Mouse (Mus musculus) neural tube, embryonic 13.5 days (tissue): ENCODE measurements around the gene Cd244a. TPM values are rescaled to one million over a fixed set of nuclear protein-coding genes. Genes with fewer than 3 reads are reported as not detected.

Experiments used
- ATAC-seq: fragments of 200-750 bp; cut with Nextera tagmentation; 2 replicates; pipeline ENCODE4 v1.8.0; 2017; ENCODE audit warnings: low read depth, mild to moderate bottlenecking, moderate TSS enrichment, moderate library complexity
- H3K27ac ChIP-seq: fragments of 300-500 bp; sonication (generic); replicated peaks from 2 replicates; pipeline ENCODE4 v1.5.1; 2015; ENCODE audit warnings: moderate library complexity, mild to moderate bottlenecking, inconsistent platforms
- H3K27me3 ChIP-seq: fragments of 300-500 bp; sonication (generic); 2 replicates; pipeline ENCODE4 v1.6.1; 2015; ENCODE audit warnings: mild to moderate bottlenecking, inconsistent platforms
- H3K36me3 ChIP-seq: fragments of 300-500 bp; sonication (generic); 2 replicates; pipeline ENCODE4 v1.6.1; 2015; ENCODE audit warnings: mild to moderate bottlenecking, inconsistent platforms
- H3K4me1 ChIP-seq: fragments of 300-500 bp; sonication (generic); replicated peaks from 2 replicates; pipeline ENCODE4 v1.6.1; 2015; ENCODE audit warnings: inconsistent platforms
- H3K4me2 ChIP-seq: fragments of 300-500 bp; sonication (generic); 2 replicates; pipeline ENCODE4 v1.6.1; 2015; ENCODE audit warnings: inconsistent platforms, mild to moderate bottlenecking, moderate library complexity
- H3K4me3 ChIP-seq: fragments of 300-500 bp; sonication (generic); 2 replicates; pipeline ENCODE4 v1.5.1; 2015; ENCODE audit warnings: mild to moderate bottlenecking, inconsistent platforms
- H3K9ac ChIP-seq: fragments of 300-500 bp; sonication (generic); 2 replicates; pipeline ENCODE4 v1.6.1; 2015; ENCODE audit warnings: moderate library complexity, mild to moderate bottlenecking, inconsistent platforms
- H3K9me3 ChIP-seq: fragments of 300-500 bp; sonication (generic); 2 replicates; pipeline ENCODE4 v1.6.1; 2016; ENCODE audit warnings: inconsistent platforms
- WGBS: fragments of 180-500 bp; shearing (Covaris S2); methylation state at CpG from one replicate; pipeline ENCODE4 v1.1.7; 2015; 5-methylcytosine and 5-hydroxymethylcytosine counted together
- polyA plus RNA-seq: library from polyadenylated mRNA; unstranded; fragments of >200 nt; fragmentation: Nextera tagmentation; extraction: Ambion mirVana; gene quantifications from 2 replicates; pipeline ENCODE4 v1.2.1, GENCODE M21; 2015

Cd244a gene
- polyA plus RNA-seq, 1 experiment from 2014 or later, result not detected

DNA sequence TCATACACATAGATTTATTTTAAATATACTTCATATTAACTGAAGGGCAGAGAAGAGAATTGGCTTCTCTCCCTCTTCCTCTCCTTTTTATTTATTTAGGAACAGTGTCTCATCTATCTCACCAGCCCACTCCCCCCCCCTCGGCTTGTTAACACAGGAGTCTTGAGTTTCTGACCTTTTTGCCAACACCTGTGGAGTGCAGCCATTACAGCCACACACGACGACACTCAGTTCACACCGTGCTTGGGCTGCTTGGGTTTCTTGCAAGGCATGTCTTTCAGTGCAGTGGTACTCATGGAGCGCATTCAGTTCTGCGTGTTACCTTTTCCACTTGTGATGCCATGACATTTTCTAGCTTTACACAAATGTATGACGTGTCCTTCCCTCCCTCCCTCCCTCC, 71.0 kb downstream of the Cd244a start:
- Histone ChIP-seq H3K9me3 (no peaks in the 10 kb centered on the region), H3K4me2 (no peak overlapping the region), H3K9ac (no peak overlapping the region), H3K27ac (no peak overlapping the region), H3K36me3 (no peaks in the 10 kb centered on the region), H3K27me3 (no peaks in the 10 kb centered on the region), H3K4me3 (no peak overlapping the region), H3K4me1 (no peaks in the 10 kb centered on the region)
- ATAC-seq, result no peak
- WGBS, result 82% methylated on average over 7 of the region's 7 CpGs

- no peaks in the 10 kb centered on the region for H3K27me3 ChIP-seq
- WGBS, result 89% methylated on average over 4 of the region's 4 CpGs
- no peaks in the 10 kb centered on the region for H3K9me3 ChIP-seq
- H3K4me2 ChIP-seq, result no peak overlapping the region
- no peak overlapping the region for H3K9ac ChIP-seq
- no peaks in the 10 kb centered on the region for H3K36me3 ChIP-seq
- H3K4me1 ChIP-seq, result no peaks in the 10 kb centered on the region
- ATAC-seq, result no peak
- no peak overlapping the region for H3K27ac ChIP-seq
- no peak overlapping the region for H3K4me3 ChIP-seq
Measured at GRCm38 (mm10) chr1:171630912-171631311, 71.9 kb downstream of the Cd244a start.

- Histone ChIP-seq H3K36me3 (no peaks in the 10 kb centered on the region), H3K9me3 (no peaks in the 10 kb centered on the region), H3K4me3 (no peak overlapping the region), H3K9ac (no peak overlapping the region), H3K27ac (no peak overlapping the region), H3K4me1 (no peaks in the 10 kb centered on the region), H3K4me2 (no peak overlapping the region), H3K27me3 (no peaks in the 10 kb centered on the region)
- no peak for ATAC-seq
- 76% methylated on average over 2 of the region's 2 CpGs for WGBS
Measured at GRCm38 (mm10) chr1:171631447-171631846, 72.5 kb downstream of the Cd244a start.

DNA sequence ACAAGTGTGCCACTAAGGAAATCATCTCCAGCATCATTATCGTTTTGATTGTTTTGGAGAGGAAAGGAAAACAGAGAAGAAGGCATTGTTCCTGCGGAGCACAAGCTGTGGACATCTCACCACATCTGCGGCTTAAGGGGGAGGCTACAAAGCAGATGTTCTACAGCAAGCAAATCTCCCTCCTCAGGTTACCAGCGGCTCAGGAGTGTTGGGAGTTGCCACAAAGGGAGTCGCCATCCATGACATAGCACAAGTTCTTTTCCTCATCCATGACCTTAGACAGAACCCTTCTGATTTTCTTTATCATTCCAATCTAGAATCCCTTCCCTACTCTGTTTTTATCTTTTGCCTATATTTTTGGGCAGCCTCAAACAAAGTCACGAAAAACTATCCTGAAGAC, 76.7 kb downstream of the Cd244a start:
- Histone ChIP-seq H3K4me3 (no peak overlapping the region), H3K27ac (no peak overlapping the region), H3K27me3 (no peaks in the 10 kb centered on the region), H3K4me1 (no peaks in the 10 kb centered on the region), H3K9me3 (no peaks in the 10 kb centered on the region), H3K9ac (no peak overlapping the region), H3K36me3 (no peaks in the 10 kb centered on the region), H3K4me2 (no peak overlapping the region)
- no peak for ATAC-seq
- 75% methylated on average over 6 of the region's 6 CpGs for WGBS

DNA sequence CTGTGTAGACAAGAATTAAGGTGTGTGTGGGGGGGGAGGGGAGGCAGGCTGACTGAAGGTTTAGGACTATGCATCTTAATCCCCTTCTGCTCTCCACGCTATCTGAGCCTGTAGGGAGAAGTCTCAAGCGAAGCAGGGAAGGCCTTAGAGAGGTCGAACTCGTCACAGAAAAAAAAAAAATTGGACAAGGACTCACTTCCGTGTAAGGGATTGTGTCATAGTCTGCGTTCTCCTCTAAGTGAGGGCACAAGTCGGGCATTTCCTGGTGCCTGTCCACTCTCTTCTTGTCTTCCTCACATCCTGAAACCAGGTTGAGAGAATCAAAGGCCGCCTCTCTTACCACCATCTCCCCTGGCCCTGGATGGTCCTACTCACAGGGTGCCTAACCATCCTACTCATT, 78.1 kb downstream of the Cd244a start:
- H3K27ac ChIP-seq, result no peak overlapping the region
- no peaks in the 10 kb centered on the region for H3K9me3 ChIP-seq
- no peak for ATAC-seq
- no peak overlapping the region for H3K4me2 ChIP-seq
- H3K4me1 ChIP-seq, result no peaks in the 10 kb centered on the region
- H3K4me3 ChIP-seq, result no peak overlapping the region
- H3K27me3 ChIP-seq, result no peaks in the 10 kb centered on the region
- no peak overlapping the region for H3K9ac ChIP-seq
- H3K36me3 ChIP-seq, result no peaks in the 10 kb centered on the region
- 87% methylated on average over 8 of the region's 8 CpGs for WGBS

DNA sequence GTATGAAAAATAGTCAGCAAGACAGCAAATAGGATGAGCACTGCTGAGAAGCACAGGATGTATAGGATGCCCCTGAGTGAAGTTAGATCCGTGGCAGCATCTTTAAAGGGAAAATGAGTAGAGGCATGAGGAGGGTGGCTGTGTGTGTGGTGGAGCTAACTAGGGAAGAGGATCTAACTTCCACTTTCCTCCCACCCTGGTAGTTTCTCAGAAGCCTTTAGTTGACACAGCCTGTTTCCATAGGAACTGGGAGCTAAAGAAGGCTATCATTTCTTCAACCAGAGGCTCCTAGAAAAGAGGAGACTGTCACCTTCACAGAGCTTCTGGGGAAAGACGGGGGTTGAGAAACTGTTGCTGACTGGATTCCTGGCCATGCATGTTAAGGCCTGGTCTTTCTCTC, 79.7 kb downstream of the Cd244a start:
- Histone ChIP-seq H3K9me3 (no peaks in the 10 kb centered on the region), H3K36me3 (no peaks in the 10 kb centered on the region), H3K27ac (no peak overlapping the region), H3K4me1 (no peaks in the 10 kb centered on the region), H3K27me3 (no peaks in the 10 kb centered on the region), H3K4me3 (no peak overlapping the region), H3K9ac (no peak overlapping the region), H3K4me2 (no peak overlapping the region)
- no peak for ATAC-seq
- whole genome bisulfite sequencing, result 79% methylated on average over 2 of the region's 2 CpGs

- no peak for ATAC-seq
- 91% methylated on average over 6 of the region's 6 CpGs for WGBS
- Histone ChIP-seq H3K9me3 (no peaks in the 10 kb centered on the region), H3K4me2 (no peak overlapping the region), H3K4me3 (no peak overlapping the region), H3K36me3 (no peaks in the 10 kb centered on the region), H3K9ac (no peak overlapping the region), H3K4me1 (no peaks in the 10 kb centered on the region), H3K27ac (no peak overlapping the region), H3K27me3 (no peaks in the 10 kb centered on the region)
Measured at GRCm38 (mm10) chr1:171640796-171641195, 81.8 kb downstream of the Cd244a start.

DNA sequence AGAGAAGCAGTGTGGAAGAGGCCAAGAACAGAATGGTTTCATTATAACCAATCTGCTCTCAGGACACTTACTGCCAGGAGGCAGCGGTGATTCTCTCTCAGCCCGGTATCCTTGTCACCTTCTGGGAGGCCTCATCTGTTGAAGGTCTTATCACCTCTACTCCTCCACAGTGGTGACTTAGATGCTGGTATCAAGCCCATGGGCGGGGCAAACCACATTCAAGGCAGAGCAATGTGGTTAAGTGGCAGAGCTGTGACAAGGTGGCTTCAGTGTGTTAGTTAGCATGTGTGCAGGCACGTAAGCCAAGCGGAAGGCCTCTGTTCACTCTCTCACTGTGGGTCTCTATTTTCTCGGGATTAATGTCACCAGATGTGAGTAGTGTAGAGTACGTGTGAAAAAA, 84.6 kb downstream of the Cd244a start:
- no peak overlapping the region for H3K4me3 ChIP-seq
- no peaks in the 10 kb centered on the region for H3K9me3 ChIP-seq
- no peaks in the 10 kb centered on the region for H3K36me3 ChIP-seq
- H3K27ac ChIP-seq, result no peak overlapping the region
- ATAC-seq, result no peak
- no peaks in the 10 kb centered on the region for H3K27me3 ChIP-seq
- no peaks in the 10 kb centered on the region for H3K4me1 ChIP-seq
- WGBS, result 87% methylated on average over 7 of the region's 7 CpGs
- no peak overlapping the region for H3K9ac ChIP-seq
- no peak overlapping the region for H3K4me2 ChIP-seq

- Histone ChIP-seq H3K4me2 (no peak overlapping the region), H3K4me3 (no peak overlapping the region), H3K4me1 (no peaks in the 10 kb centered on the region), H3K27me3 (no peaks in the 10 kb centered on the region), H3K9me3 (no peaks in the 10 kb centered on the region), H3K27ac (no peak overlapping the region), H3K9ac (no peak overlapping the region), H3K36me3 (no peaks in the 10 kb centered on the region)
- ATAC-seq, result no peak
- 77% methylated on average over 5 of the region's 5 CpGs for WGBS
Measured at GRCm38 (mm10) chr1:171646429-171646940, 87.5 kb downstream of the Cd244a start.

- Histone ChIP-seq H3K27ac (no peak overlapping the region), H3K9me3 (no peaks in the 10 kb centered on the region), H3K9ac (no peak overlapping the region), H3K36me3 (no peaks in the 10 kb centered on the region), H3K4me2 (no peak overlapping the region), H3K4me3 (no peak overlapping the region), H3K4me1 (no peaks in the 10 kb centered on the region), H3K27me3 (no peaks in the 10 kb centered on the region)
- no peak for ATAC-seq
- 88% methylated on average over 5 of the region's 5 CpGs for WGBS
Measured at GRCm38 (mm10) chr1:171647716-171648115, 88.7 kb downstream of the Cd244a start.

DNA sequence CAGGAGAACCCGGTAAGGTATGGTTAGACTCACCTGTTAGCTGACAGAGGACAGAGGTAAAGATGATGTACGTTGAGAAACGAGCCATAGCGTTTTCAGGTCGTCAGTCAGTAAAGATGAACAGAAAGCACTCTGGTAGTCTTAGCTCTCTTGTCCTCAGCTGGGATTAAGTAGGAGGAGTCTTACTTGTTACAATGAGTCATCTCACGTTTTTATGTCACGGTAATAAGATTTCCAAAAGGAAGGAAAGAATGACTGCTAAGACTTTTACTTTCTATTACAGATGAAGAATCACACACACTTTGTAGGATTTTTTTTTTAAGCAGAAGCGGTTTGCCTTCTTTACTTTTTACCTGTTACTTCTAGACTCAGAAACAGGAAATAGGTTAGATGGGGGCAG, 89.8 kb downstream of the Cd244a start:
- 86% methylated on average over 8 of the region's 8 CpGs for WGBS
- H3K4me2 ChIP-seq, result no peak overlapping the region
- H3K4me3 ChIP-seq, result no peak overlapping the region
- H3K9me3 ChIP-seq, result no peaks in the 10 kb centered on the region
- no peak for ATAC-seq
- no peaks in the 10 kb centered on the region for H3K4me1 ChIP-seq
- H3K27me3 ChIP-seq, result no peaks in the 10 kb centered on the region
- H3K9ac ChIP-seq, result no peak overlapping the region
- no peaks in the 10 kb centered on the region for H3K36me3 ChIP-seq
- no peak overlapping the region for H3K27ac ChIP-seq

- H3K9me3 ChIP-seq, result no peaks in the 10 kb centered on the region
- H3K4me3 ChIP-seq, result no peak within 1 kb of the TSS
- H3K4me1 ChIP-seq, result no peaks in the 10 kb centered on the region
- 90% methylated on average over 5 of the region's 5 CpGs for WGBS
- H3K27ac ChIP-seq, result no peak within 1 kb of the TSS
- no peaks in the 10 kb centered on the region for H3K27me3 ChIP-seq
- H3K4me2 ChIP-seq, result no peak within 1 kb of the TSS
- no peak within 1 kb of the TSS for H3K9ac ChIP-seq
- no peak for ATAC-seq
- H3K36me3 ChIP-seq, result no peaks in the 10 kb centered on the region
Measured at GRCm38 (mm10) chr1:171652734-171653133, 93.7 kb downstream of the Cd244a start, which contains the start of gene Slamf7. TSS of gene Slamf7 (minus strand) at chr1:171653035.

DNA sequence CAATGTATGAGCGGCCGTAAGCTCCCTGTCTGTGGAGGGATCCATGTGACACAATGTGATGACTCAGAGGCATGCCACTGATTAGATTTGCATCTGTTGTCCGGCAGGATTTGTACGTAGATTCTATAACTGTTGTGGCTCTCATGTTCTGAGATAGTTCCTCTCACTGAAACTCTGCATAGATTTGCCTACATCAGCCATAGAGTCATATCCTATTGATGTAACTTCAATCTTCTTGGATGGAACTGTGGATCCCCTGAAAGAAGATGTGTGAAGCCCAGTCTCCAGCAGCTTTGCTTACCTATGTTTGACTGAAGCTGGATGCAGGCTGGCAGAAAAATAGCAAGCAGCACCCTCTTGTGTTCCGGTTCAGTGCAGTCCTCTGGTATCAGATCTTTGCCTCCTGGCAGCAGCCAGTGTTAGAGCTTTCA, 99.6 kb downstream of the Cd244a start:
- H3K9me3 ChIP-seq, result no peaks in the 10 kb centered on the region
- ATAC-seq, result no peak
- no peak overlapping the region for H3K9ac ChIP-seq
- no peaks in the 10 kb centered on the region for H3K27me3 ChIP-seq
- 86% methylated on average over 5 of the region's 5 CpGs for WGBS
- no peak overlapping the region for H3K27ac ChIP-seq
- H3K4me1 ChIP-seq, result no peaks in the 10 kb centered on the region
- H3K4me2 ChIP-seq, result no peak overlapping the region
- no peaks in the 10 kb centered on the region for H3K36me3 ChIP-seq
- no peak overlapping the region for H3K4me3 ChIP-seq
